Mouse (Mus musculus) cerebellum, adult 11-12 months (tissue): Measurements from ENCODE around the gene Cldn19.
"Not testable (repeated sequence)": the region's sequence is repeated elsewhere in the genome, so short reads cannot be mapped to it uniquely, and the experiment has no call there.

Experiments
- DNase-seq: peaks from one replicate; pipeline ENCODE4 v3.0.0; 2022

Cldn19 gene

GRCm38 (mm10) chr4:119254012-119254618 is 1.1 kb upstream of the Cldn19 start:
- no peak for DNase-seq

GRCm38 (mm10) chr4:119257083-119257482 is 1.9 kb downstream of the Cldn19 start:
- no peak for DNase-seq

GRCm38 (mm10) chr4:119259344-119260254 is 4.4 kb downstream of the Cldn19 start:
- DNase-seq, result no peak

GRCm38 (mm10) chr4:119261087-119261713 is 6.0 kb downstream of the Cldn19 start:
- DNase-seq, result no peak

- no peak for DNase-seq
These were observed 7.3 kb downstream of the Cldn19 start for GRCm38 (mm10) chr4:119262483-119262882.

GRCm38 (mm10) chr4:119263459-119263858 is 8.2 kb downstream of the Cldn19 start:
- no peak for DNase-seq

- DNase-seq, result no peak
These were observed 11.4 kb downstream of the Cldn19 start for GRCm38 (mm10) chr4:119266606-119267005.

GRCm38 (mm10) chr4:119274627-119275026 is 19.4 kb downstream of the Cldn19 start:
- no peak for DNase-seq

- no peak for DNase-seq
These were observed 20.0 kb downstream of the Cldn19 start for GRCm38 (mm10) chr4:119275226-119275625.

- no peak for DNase-seq
These were observed 20.5 kb downstream of the Cldn19 start for GRCm38 (mm10) chr4:119275726-119276125.

GRCm38 (mm10) chr4:119278784-119279183 is 23.6 kb downstream of the Cldn19 start:
- DNase-seq, result not testable (repeated sequence)

- no peak for DNase-seq
These were observed 29.6 kb downstream of the Cldn19 start for GRCm38 (mm10) chr4:119284861-119285260.

- DNase-seq, result no peak
These were observed 30.1 kb downstream of the Cldn19 start for GRCm38 (mm10) chr4:119285336-119285735.

- no peak for DNase-seq
These were observed 36.7 kb downstream of the Cldn19 start for GRCm38 (mm10) chr4:119291921-119292320.

GRCm38 (mm10) chr4:119292771-119293573 is 37.8 kb downstream of the Cldn19 start:
- DNase-seq, result peak; percentile 36

- peak; percentile 44 for DNase-seq
These were observed 38.5 kb downstream of the Cldn19 start for GRCm38 (mm10) chr4:119293574-119294258.

GRCm38 (mm10) chr4:119294415-119295133 is 39.4 kb downstream of the Cldn19 start, which contains the start of gene Ybx1:
Ybx1 (minus strand) TSS chr4:119294604.
- peak; percentile 99 for DNase-seq

GRCm38 (mm10) chr4:119295134-119295453 is 39.9 kb downstream of the Cldn19 start:
- DNase-seq, result peak; percentile 16

- DNase-seq, result no peak
These were observed 42.1 kb downstream of the Cldn19 start for GRCm38 (mm10) chr4:119297361-119297760.

GRCm38 (mm10) chr4:119300761-119301160 is 45.5 kb downstream of the Cldn19 start:
- no peak for DNase-seq

GRCm38 (mm10) chr4:119301777-119302176 is 46.6 kb downstream of the Cldn19 start:
- DNase-seq, result no peak

GRCm38 (mm10) chr4:119303291-119303690 is 48.1 kb downstream of the Cldn19 start:
- DNase-seq, result no peak
